Mouse (Mus musculus): ENCODE data around the gene Mdm1. TPM values are rescaled to one million over a fixed set of nuclear protein-coding genes. Genes with fewer than 3 reads are reported as not detected.
A peak's percentile ranks its signal among the peaks of the same experiment; 100 is the strongest.

The Mdm1 gene
- total and polyA plus RNA-seq, 2 experiments from 2014 or later = 19.1 to 32.9 TPM

DNA sequence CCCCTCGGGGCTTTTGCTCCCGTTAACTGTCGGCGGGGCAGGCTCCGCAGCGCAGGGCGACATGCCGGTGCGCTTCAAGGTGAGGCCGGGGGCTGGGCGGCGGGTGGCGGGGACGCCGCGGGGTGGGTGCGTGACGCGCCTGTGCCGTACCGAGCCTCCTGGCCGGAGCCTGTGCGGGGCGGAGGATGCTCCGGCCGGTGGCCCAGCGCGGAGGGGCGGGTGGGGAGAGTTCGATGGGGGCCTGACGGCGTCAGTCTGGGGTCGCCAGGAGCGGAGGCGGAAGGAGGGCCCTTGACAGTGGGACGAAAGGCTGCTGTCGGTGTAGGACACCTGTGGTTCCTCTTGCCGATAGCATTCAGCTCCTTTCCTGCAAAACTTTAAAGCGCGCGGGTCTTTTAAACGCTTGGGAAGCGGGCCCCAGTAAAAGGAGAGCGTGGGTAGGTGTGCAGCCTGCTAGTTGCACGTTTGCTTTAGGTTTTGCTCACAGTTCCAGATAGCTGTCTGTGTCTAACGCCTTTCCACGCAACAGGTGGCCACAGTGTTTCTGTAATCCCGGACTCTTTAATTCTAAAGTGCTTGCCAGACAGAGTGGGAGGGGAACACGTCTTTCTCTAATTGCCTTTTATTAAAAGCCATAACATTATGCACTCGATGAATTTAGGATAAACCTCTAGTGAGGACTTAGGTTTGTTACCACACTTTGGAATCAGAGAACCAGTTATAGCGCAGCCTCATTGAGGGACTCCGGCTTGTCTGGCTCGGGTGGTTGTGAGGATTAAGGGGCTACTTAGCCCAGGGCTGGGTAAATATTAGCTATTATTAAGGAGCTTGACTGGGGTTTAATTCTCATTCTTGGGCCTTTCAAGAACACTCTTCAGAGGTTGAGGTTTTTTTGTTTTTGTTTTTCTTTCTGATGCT is 532 bp downstream of the Mdm1 start:
- H3K9ac ChIP-seq (replicated peaks; ENCODE audit: low read length, poor library complexity, severe bottlenecking) = peak overlapping the region; percentile 57
- no peak overlapping the region for H3K27ac ChIP-seq (ENCODE audit: low read depth, low read length)
- H3K27me3 ChIP-seq (ENCODE audit: insufficient read depth, low read length) = no peaks in the 10 kb centered on the region
- H3K9me3 ChIP-seq (ENCODE audit: low read length) = no peaks in the 10 kb centered on the region
- TF ChIP-seq CTCF (IDR thresholded peaks at IDR 0.05) = no peak
- ATAC-seq (ENCODE audit: low FRiP score) (peak; percentile 70), DNase-seq (ENCODE audit: low spot score) (peak; percentile 22)
- H3K4me1 ChIP-seq (ENCODE audit: insufficient read depth, low read length) = no peaks in the 10 kb centered on the region
- H3K4me2 ChIP-seq (ENCODE audit: low read depth, low read length, poor library complexity, severe bottlenecking) = peak overlapping the region; percentile 67
- H3K4me3 ChIP-seq (ENCODE audit: low read depth, low read length) = peak overlapping the region; percentile 79
- WGBS = under 1% methylated on average over 48 of the region's 53 CpGs
- H3K36me3 ChIP-seq (ENCODE audit: insufficient read depth, low read length) = no peaks in the 10 kb centered on the region

- Histone ChIP-seq H3K4me3 (ENCODE audit: low read depth, low read length) (no peak overlapping the region), H3K4me1 (ENCODE audit: insufficient read depth, low read length) (no peaks in the 10 kb centered on the region), H3K4me2 (ENCODE audit: low read depth, low read length, poor library complexity, severe bottlenecking) (no peak overlapping the region), H3K36me3 (ENCODE audit: insufficient read depth, low read length) (0 out of 2 replicates have a peak, but pooled peaks cover 2% of the 10 kb centered on the region), H3K9ac (replicated peaks; ENCODE audit: low read length, poor library complexity, severe bottlenecking) (no peak overlapping the region), H3K9me3 (ENCODE audit: low read length) (no peaks in the 10 kb centered on the region), H3K27me3 (ENCODE audit: insufficient read depth, low read length) (no peaks in the 10 kb centered on the region), H3K27ac (ENCODE audit: low read depth, low read length) (no peak overlapping the region)
- DNase-seq (ENCODE audit: low spot score) = no peak
- no peak for ATAC-seq (ENCODE audit: low FRiP score)
- 74% methylated on average over 5 of the region's 5 CpGs for WGBS
- TF ChIP-seq CTCF (IDR thresholded peaks at IDR 0.05) = no peak
These were observed 7.8 kb downstream of the Mdm1 start for GRCm38 (mm10) chr10:118149381-118149780.

- Histone ChIP-seq H3K27ac (ENCODE audit: low read depth, low read length) (no peak overlapping the region), H3K4me1 (ENCODE audit: insufficient read depth, low read length) (no peaks in the 10 kb centered on the region), H3K9me3 (ENCODE audit: low read length) (no peaks in the 10 kb centered on the region), H3K4me3 (ENCODE audit: low read depth, low read length) (no peak overlapping the region), H3K9ac (replicated peaks; ENCODE audit: low read length, poor library complexity, severe bottlenecking) (no peak overlapping the region), H3K4me2 (ENCODE audit: low read depth, low read length, poor library complexity, severe bottlenecking) (no peak overlapping the region), H3K27me3 (ENCODE audit: insufficient read depth, low read length) (no peaks in the 10 kb centered on the region), H3K36me3 (ENCODE audit: insufficient read depth, low read length) (0 out of 2 replicates have a peak, but pooled peaks cover 2% of the 10 kb centered on the region)
- DNase-seq (ENCODE audit: low spot score) = no peak
- WGBS = 95% methylated on average over 9 of the region's 9 CpGs
- no peak for ATAC-seq (ENCODE audit: low FRiP score)
- no peak for TF ChIP-seq CTCF (IDR thresholded peaks at IDR 0.05)
These were observed 9.3 kb downstream of the Mdm1 start for GRCm38 (mm10) chr10:118150866-118151265.

GRCm38 (mm10) chr10:118155932-118156331 is 14.3 kb downstream of the Mdm1 start:
- H3K36me3 ChIP-seq (ENCODE audit: insufficient read depth, low read length) = peaks cover 25% of the 10 kb centered on the region; the same call in 1 of the 2 replicates

GRCm38 (mm10) chr10:118161131-118161530 is 19.5 kb downstream of the Mdm1 start:
- Histone ChIP-seq H3K9ac (replicated peaks; ENCODE audit: low read length, poor library complexity, severe bottlenecking) (no peak overlapping the region), H3K27me3 (ENCODE audit: insufficient read depth, low read length) (no peaks in the 10 kb centered on the region), H3K4me1 (ENCODE audit: insufficient read depth, low read length) (no peaks in the 10 kb centered on the region), H3K36me3 (ENCODE audit: insufficient read depth, low read length) (peaks cover 37% of the 10 kb centered on the region; the same call in 1 of the 2 replicates), H3K4me3 (ENCODE audit: low read depth, low read length) (no peak overlapping the region), H3K9me3 (ENCODE audit: low read length) (no peaks in the 10 kb centered on the region), H3K27ac (ENCODE audit: low read depth, low read length) (no peak overlapping the region), H3K4me2 (ENCODE audit: low read depth, low read length, poor library complexity, severe bottlenecking) (no peak overlapping the region)
- no peak for TF ChIP-seq CTCF (IDR thresholded peaks at IDR 0.05)
- DNase-seq (ENCODE audit: low spot score) (no peak), ATAC-seq (ENCODE audit: low FRiP score) (no peak)
- 92% methylated on average over 2 of the region's 2 CpGs for WGBS

More at GRCm38 (mm10) chr10:118155932-118156331, 14.3 kb downstream of the Mdm1 start:
- peak; percentile 71 for DNase-seq (ENCODE audit: low spot score)
- Histone ChIP-seq H3K27me3 (ENCODE audit: insufficient read depth, low read length) (no peaks in the 10 kb centered on the region), H3K4me1 (ENCODE audit: insufficient read depth, low read length) (no peaks in the 10 kb centered on the region), H3K4me3 (ENCODE audit: low read depth, low read length) (no peak overlapping the region), H3K9ac (replicated peaks; ENCODE audit: low read length, poor library complexity, severe bottlenecking) (no peak overlapping the region), H3K9me3 (ENCODE audit: low read length) (no peaks in the 10 kb centered on the region), H3K4me2 (ENCODE audit: low read depth, low read length, poor library complexity, severe bottlenecking) (no peak overlapping the region), H3K27ac (ENCODE audit: low read depth, low read length) (no peak overlapping the region)
- no peak for ATAC-seq (ENCODE audit: low FRiP score)
- TF ChIP-seq CTCF (IDR thresholded peaks at IDR 0.05) = peak; percentile 62

DNA sequence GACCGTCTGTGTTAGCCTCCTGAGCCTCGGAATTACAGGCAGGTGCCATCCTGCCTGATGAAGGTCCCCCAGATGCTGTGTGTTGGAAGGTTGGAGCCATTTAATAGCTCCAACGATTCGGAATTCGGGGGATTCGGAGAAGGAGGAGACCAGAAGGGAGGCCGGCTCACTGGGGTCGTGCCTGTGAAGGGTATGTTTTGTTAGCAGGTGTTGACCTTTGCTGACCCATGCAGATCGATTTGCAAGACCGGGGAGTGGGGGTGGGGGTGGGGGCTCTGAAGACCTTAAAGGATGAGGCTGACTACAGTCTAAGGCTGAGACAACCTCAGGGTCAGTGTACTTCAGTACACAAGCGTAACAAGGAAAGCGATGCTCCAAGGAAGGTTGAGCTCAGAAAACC is 27.6 kb downstream of the Mdm1 start:
- Histone ChIP-seq H3K9ac (replicated peaks; ENCODE audit: low read length, poor library complexity, severe bottlenecking) (no peak overlapping the region), H3K27me3 (ENCODE audit: insufficient read depth, low read length) (no peaks in the 10 kb centered on the region), H3K27ac (ENCODE audit: low read depth, low read length) (no peak overlapping the region), H3K4me2 (ENCODE audit: low read depth, low read length, poor library complexity, severe bottlenecking) (no peak overlapping the region), H3K9me3 (ENCODE audit: low read length) (no peaks in the 10 kb centered on the region), H3K4me1 (ENCODE audit: insufficient read depth, low read length) (no peaks in the 10 kb centered on the region), H3K36me3 (ENCODE audit: insufficient read depth, low read length) (peaks cover 5% of the 10 kb centered on the region; the same call in 1 of the 2 replicates), H3K4me3 (ENCODE audit: low read depth, low read length) (no peak overlapping the region)
- WGBS = 77% methylated on average over 12 of the region's 12 CpGs
- no peak for TF ChIP-seq CTCF (IDR thresholded peaks at IDR 0.05)
- ATAC-seq (ENCODE audit: low FRiP score) (no peak), DNase-seq (ENCODE audit: low spot score) (no peak)

Measured in midbrain, postnatal 0 days (tissue).